Mouse (Mus musculus) forebrain, embryonic 10.5 days (tissue): ENCODE measurements around the gene Bhlhe41. TPM values are rescaled to one million over a fixed set of nuclear protein-coding genes. Genes with fewer than 3 reads are reported as not detected.

Experiments used
- DNase-seq: peaks from one replicate; pipeline ENCODE4 v3.0.0-alpha.2; 2017; ENCODE audit warnings: low spot score; ENCODE audit errors: extremely low spot score
- H3K27ac ChIP-seq: fragments of 300-500 bp; sonication (generic); 2 replicates; pipeline ENCODE4 v1.5.1; 2016; ENCODE audit warnings: mild to moderate bottlenecking
- H3K27me3 ChIP-seq: fragments of 300-500 bp; sonication (generic); 2 replicates; pipeline ENCODE4 v1.6.1; 2016; ENCODE audit warnings: mild to moderate bottlenecking; ENCODE audit not compliant: poor library complexity, severe bottlenecking
- H3K36me3 ChIP-seq: fragments of 300-500 bp; sonication (generic); replicated peaks from 2 replicates; pipeline ENCODE4 v1.6.1; 2016; ENCODE audit warnings: mild to moderate bottlenecking, moderate library complexity
- H3K4me1 ChIP-seq: fragments of 300-500 bp; sonication (generic); 2 replicates; pipeline ENCODE4 v1.6.1; 2016
- H3K4me3 ChIP-seq: fragments of 300-500 bp; sonication (generic); 2 replicates; pipeline ENCODE4 v1.5.1; 2016; ENCODE audit warnings: mild to moderate bottlenecking, moderate library complexity
- H3K9me3 ChIP-seq: fragments of 300-500 bp; sonication (generic); 2 replicates; pipeline ENCODE4 v1.6.1; 2016; ENCODE audit warnings: mild to moderate bottlenecking, moderate library complexity
- WGBS: fragments of 180-500 bp; shearing (Covaris S2); methylation state at CpG from one replicate; pipeline ENCODE4 v1.1.7; 2016; 5-methylcytosine and 5-hydroxymethylcytosine counted together
- polyA plus RNA-seq: library from polyadenylated mRNA; unstranded; fragments of >200 nt; fragmentation: Nextera tagmentation; extraction: Ambion mirVana; gene quantifications from 2 replicates; pipeline ENCODE4 v1.2.1, GENCODE M21; 2016

The Bhlhe41 gene
- polyA plus RNA-seq, 1 experiment from 2014 or later, result 1.6 TPM

GRCm38 (mm10) chr6:145887719-145888118 lies 22.4 kb upstream of the Bhlhe41 start:
- H3K4me3 ChIP-seq, result no peak overlapping the region
- H3K4me1 ChIP-seq, result no peaks in the 10 kb centered on the region
- H3K36me3 ChIP-seq, result no peaks in the 10 kb centered on the region
- no peaks in the 10 kb centered on the region for H3K27me3 ChIP-seq
- 82% methylated on average over 6 of the region's 6 CpGs for WGBS
- no peak for DNase-seq
- H3K27ac ChIP-seq, result no peak overlapping the region
- no peaks in the 10 kb centered on the region for H3K9me3 ChIP-seq

- no peak overlapping the region for H3K27ac ChIP-seq
- H3K27me3 ChIP-seq, result no peaks in the 10 kb centered on the region
- WGBS, result 88% methylated on average over 8 of the region's 8 CpGs
Measured at GRCm38 (mm10) chr6:145886277-145886676, 20.9 kb upstream of the Bhlhe41 start.

GRCm38 (mm10) chr6:145885069-145885468 lies 19.7 kb upstream of the Bhlhe41 start:
- DNase-seq, result no peak
- H3K9me3 ChIP-seq, result no peaks in the 10 kb centered on the region
- 91% methylated on average over 4 of the region's 4 CpGs for WGBS

More at GRCm38 (mm10) chr6:145886277-145886676, 20.9 kb upstream of the Bhlhe41 start:
- Histone ChIP-seq H3K4me1 (no peaks in the 10 kb centered on the region), H3K36me3 (no peaks in the 10 kb centered on the region), H3K4me3 (no peak overlapping the region), H3K9me3 (no peaks in the 10 kb centered on the region)
- no peak for DNase-seq

GRCm38 (mm10) chr6:145883668-145884067 lies 18.3 kb upstream of the Bhlhe41 start:
- no peaks in the 10 kb centered on the region for H3K27me3 ChIP-seq
- no peaks in the 10 kb centered on the region for H3K36me3 ChIP-seq
- H3K4me1 ChIP-seq, result no peaks in the 10 kb centered on the region
- no peak overlapping the region for H3K4me3 ChIP-seq
- H3K27ac ChIP-seq, result no peak overlapping the region
- H3K9me3 ChIP-seq, result no peaks in the 10 kb centered on the region
- no peak for DNase-seq
- 92% methylated on average over 4 of the region's 4 CpGs for WGBS

More at GRCm38 (mm10) chr6:145885069-145885468, 19.7 kb upstream of the Bhlhe41 start:
- Histone ChIP-seq H3K4me1 (no peaks in the 10 kb centered on the region), H3K27me3 (no peaks in the 10 kb centered on the region), H3K27ac (no peak overlapping the region), H3K4me3 (no peak overlapping the region), H3K36me3 (no peaks in the 10 kb centered on the region)

- Histone ChIP-seq H3K27me3 (no peaks in the 10 kb centered on the region), H3K27ac (no peak overlapping the region), H3K36me3 (no peaks in the 10 kb centered on the region), H3K4me1 (no peaks in the 10 kb centered on the region), H3K4me3 (no peak overlapping the region), H3K9me3 (no peaks in the 10 kb centered on the region)
- DNase-seq, result no peak
- 97% methylated on average over 1 of the region's 1 CpGs for WGBS
Measured at GRCm38 (mm10) chr6:145883010-145883409, 17.7 kb upstream of the Bhlhe41 start.

GRCm38 (mm10) chr6:145880609-145881008 lies 15.3 kb upstream of the Bhlhe41 start:
- 89% methylated on average over 5 of the region's 5 CpGs for WGBS
- H3K27ac ChIP-seq, result no peak overlapping the region
- no peaks in the 10 kb centered on the region for H3K36me3 ChIP-seq

GRCm38 (mm10) chr6:145876986-145877735 lies 11.8 kb upstream of the Bhlhe41 start:
- H3K4me1 ChIP-seq, result no peaks in the 10 kb centered on the region
- H3K4me3 ChIP-seq, result no peak overlapping the region
- H3K36me3 ChIP-seq, result no peaks in the 10 kb centered on the region
- no peaks in the 10 kb centered on the region for H3K27me3 ChIP-seq
- H3K27ac ChIP-seq, result no peak overlapping the region
- H3K9me3 ChIP-seq, result no peaks in the 10 kb centered on the region
- no peak for DNase-seq
- WGBS, result 89% methylated on average over 9 of the region's 9 CpGs

More at GRCm38 (mm10) chr6:145880609-145881008, 15.3 kb upstream of the Bhlhe41 start:
- H3K4me1 ChIP-seq, result no peaks in the 10 kb centered on the region
- DNase-seq, result no peak
- H3K9me3 ChIP-seq, result no peaks in the 10 kb centered on the region
- H3K4me3 ChIP-seq, result no peak overlapping the region
- no peaks in the 10 kb centered on the region for H3K27me3 ChIP-seq

GRCm38 (mm10) chr6:145873354-145873753 lies 8.0 kb upstream of the Bhlhe41 start:
- Histone ChIP-seq H3K27ac (no peak overlapping the region), H3K36me3 (no peaks in the 10 kb centered on the region), H3K27me3 (peaks cover 12% of the 10 kb centered on the region), H3K9me3 (no peaks in the 10 kb centered on the region), H3K4me3 (no peak overlapping the region), H3K4me1 (no peaks in the 10 kb centered on the region)
- no peak for DNase-seq
- WGBS, result 88% methylated on average over 8 of the region's 8 CpGs

- Histone ChIP-seq H3K9me3 (no peaks in the 10 kb centered on the region), H3K4me3 (no peak overlapping the region), H3K27ac (no peak overlapping the region), H3K27me3 (peaks cover 26% of the 10 kb centered on the region), H3K4me1 (peaks cover 2% of the 10 kb centered on the region), H3K36me3 (no peaks in the 10 kb centered on the region)
- 92% methylated on average over 7 of the region's 7 CpGs for WGBS
- DNase-seq, result no peak
Measured at GRCm38 (mm10) chr6:145872010-145872409, 6.7 kb upstream of the Bhlhe41 start.

- Histone ChIP-seq H3K4me3 (no peak overlapping the region), H3K27me3 (peaks cover 36% of the 10 kb centered on the region), H3K9me3 (no peaks in the 10 kb centered on the region), H3K4me1 (peaks cover 12% of the 10 kb centered on the region), H3K36me3 (no peaks in the 10 kb centered on the region), H3K27ac (no peak overlapping the region)
- DNase-seq, result no peak
- WGBS, result 65% methylated on average over 4 of the region's 4 CpGs
Measured at GRCm38 (mm10) chr6:145870991-145871390, 5.6 kb upstream of the Bhlhe41 start.

- WGBS, result 67% methylated on average over 3 of the region's 3 CpGs
- H3K4me3 ChIP-seq, result no peak overlapping the region
- no peak overlapping the region for H3K27ac ChIP-seq
- H3K4me1 ChIP-seq, result peaks cover 51% of the 10 kb centered on the region
- peaks cover 75% of the 10 kb centered on the region for H3K27me3 ChIP-seq
- no peak for DNase-seq
- no peaks in the 10 kb centered on the region for H3K36me3 ChIP-seq
- H3K9me3 ChIP-seq, result no peaks in the 10 kb centered on the region
Measured at GRCm38 (mm10) chr6:145867111-145867510, 1.8 kb upstream of the Bhlhe41 start.

GRCm38 (mm10) chr6:145865886-145866851 lies 811 bp upstream of the Bhlhe41 start:
- WGBS, result under 1% methylated on average over 69 of the region's 69 CpGs
- no peaks in the 10 kb centered on the region for H3K9me3 ChIP-seq
- peak overlapping the region; percentile 80 for H3K27ac ChIP-seq
- DNase-seq, result peak; percentile 64
- peaks cover 51% of the 10 kb centered on the region for H3K4me1 ChIP-seq
- no peaks in the 10 kb centered on the region for H3K36me3 ChIP-seq
- H3K27me3 ChIP-seq, result peaks cover 84% of the 10 kb centered on the region
- H3K4me3 ChIP-seq, result peak overlapping the region; percentile 68

GRCm38 (mm10) chr6:145864171-145864570 lies 1.2 kb downstream of the Bhlhe41 start:
- peak overlapping the region; percentile 84; the same call in 1 of the 2 replicates for H3K27ac ChIP-seq
- H3K4me3 ChIP-seq, result peak overlapping the region; percentile 68
- peak; percentile 26 for DNase-seq
- H3K27me3 ChIP-seq, result peaks cover 97% of the 10 kb centered on the region
- H3K4me1 ChIP-seq, result peaks cover 55% of the 10 kb centered on the region
- no peaks in the 10 kb centered on the region for H3K36me3 ChIP-seq
- H3K9me3 ChIP-seq, result no peaks in the 10 kb centered on the region
- 2% methylated on average over 8 of the region's 8 CpGs for WGBS
